Mouse (Mus musculus) forebrain, embryonic 12.5 days (tissue): ENCODE data around the gene Mapt. TPM values are rescaled to one million over a fixed set of nuclear protein-coding genes. Genes with fewer than 3 reads are reported as not detected.
A peak's percentile ranks its signal among the peaks of the same experiment; 100 is the strongest.
"Not testable (repeated sequence)": the region's sequence is repeated elsewhere in the genome, so short reads cannot be mapped to it uniquely, and the experiment has no call there.

Source experiments
- ATAC-seq: fragments of 200-750 bp; cut with Nextera tagmentation; 2 replicates; pipeline ENCODE4 v1.8.0; 2017; ENCODE audit warnings: moderate TSS enrichment; ENCODE audit not compliant: low FRiP score
- H3K27ac ChIP-seq: fragments of 300-500 bp; sonication (generic); 2 replicates; pipeline ENCODE4 v1.5.1; 2016; ENCODE audit warnings: mild to moderate bottlenecking
- H3K27me3 ChIP-seq: fragments of 300-500 bp; sonication (generic); 2 replicates; pipeline ENCODE4 v1.6.1; 2016; ENCODE audit warnings: mild to moderate bottlenecking
- H3K36me3 ChIP-seq: fragments of 300-500 bp; sonication (generic); replicated peaks from 2 replicates; pipeline ENCODE4 v1.6.1; 2016; ENCODE audit warnings: mild to moderate bottlenecking
- H3K4me1 ChIP-seq: fragments of 300-500 bp; sonication (generic); 2 replicates; pipeline ENCODE4 v1.6.1; 2016
- H3K4me2 ChIP-seq: fragments of 300-500 bp; sonication (generic); 2 replicates; pipeline ENCODE4 v1.6.1; 2016; ENCODE audit warnings: mild to moderate bottlenecking, moderate library complexity
- H3K4me3 ChIP-seq: fragments of 300-500 bp; sonication (generic); replicated peaks from 2 replicates; pipeline ENCODE4 v1.5.1; 2016; ENCODE audit warnings: mild to moderate bottlenecking
- H3K9ac ChIP-seq: fragments of 300-500 bp; sonication (generic); 2 replicates; pipeline ENCODE4 v1.6.1; 2016; ENCODE audit warnings: mild to moderate bottlenecking
- H3K9me3 ChIP-seq: fragments of 300-500 bp; sonication (generic); 2 replicates; pipeline ENCODE4 v1.6.1; 2016
- WGBS: fragments of 180-500 bp; shearing (Covaris S2); methylation state at CpG from one replicate; pipeline ENCODE4 v1.1.7; 2016; 5-methylcytosine and 5-hydroxymethylcytosine counted together
- polyA plus RNA-seq: library from polyadenylated mRNA; unstranded; fragments of >200 nt; fragmentation: Nextera tagmentation; extraction: Ambion mirVana; gene quantifications from 2 replicates; pipeline ENCODE4 v1.2.1, GENCODE M21; 2016

The Mapt gene
- polyA plus RNA-seq, 1 experiment from 2014 or later: 115 TPM

DNA sequence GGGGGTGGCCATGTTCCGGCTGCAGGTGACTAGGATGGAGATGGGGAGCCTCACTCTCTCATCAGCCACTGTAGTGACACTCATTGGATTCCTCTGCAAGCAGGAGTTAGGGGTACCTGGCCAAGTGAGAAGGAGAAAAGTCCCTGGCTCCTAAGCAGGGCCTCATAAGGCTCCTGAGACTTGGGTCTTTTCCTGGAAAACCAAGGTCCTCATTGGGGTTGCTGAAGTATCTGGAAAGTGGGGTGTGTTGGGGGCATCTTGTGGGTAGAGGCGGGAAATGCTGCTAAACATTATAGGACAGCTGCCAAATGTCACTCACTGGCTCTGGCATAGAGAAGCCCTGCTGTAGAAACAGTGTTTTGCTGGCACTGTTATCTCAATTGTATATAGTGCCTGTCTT is 4.7 kb downstream of the Mapt start:
- Histone ChIP-seq H3K27ac (no peak overlapping the region), H3K4me2 (no peak overlapping the region), H3K4me3 (no peak overlapping the region), H3K9ac (no peak overlapping the region), H3K36me3 (no peaks in the 10 kb centered on the region), H3K4me1 (peaks cover 39% of the 10 kb centered on the region), H3K27me3 (peaks cover 61% of the 10 kb centered on the region), H3K9me3 (no peaks in the 10 kb centered on the region)
- ATAC-seq: no peak
- WGBS: 68% methylated on average over 2 of the region's 2 CpGs

DNA sequence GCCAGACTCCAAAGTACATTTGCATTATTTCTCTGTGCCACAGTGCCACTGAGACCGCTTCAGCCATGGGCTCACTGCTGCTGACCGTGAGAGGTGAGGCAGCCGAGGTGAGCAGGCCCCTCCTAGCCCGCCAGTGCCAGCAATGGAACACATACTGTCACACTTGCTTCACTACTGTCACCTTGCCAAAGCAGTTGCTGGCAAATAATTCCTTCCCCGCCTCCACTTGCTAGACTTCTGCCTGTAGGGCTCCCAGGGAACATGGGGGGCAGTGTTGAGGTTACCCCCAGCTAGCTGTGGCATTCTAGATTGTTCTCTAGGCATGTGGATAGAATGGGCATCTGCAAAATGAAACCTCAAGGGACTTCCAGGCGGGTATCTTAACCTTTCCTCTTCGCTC is 6.0 kb downstream of the Mapt start:
- WGBS: 72% methylated on average over 7 of the region's 7 CpGs
- no peak overlapping the region for H3K27ac ChIP-seq
- ATAC-seq: no peak
- no peak overlapping the region for H3K4me3 ChIP-seq
- peaks cover 54% of the 10 kb centered on the region for H3K27me3 ChIP-seq
- H3K4me2 ChIP-seq: no peak overlapping the region
- H3K36me3 ChIP-seq: no peaks in the 10 kb centered on the region
- H3K4me1 ChIP-seq: peaks cover 35% of the 10 kb centered on the region
- H3K9ac ChIP-seq: no peak overlapping the region
- no peaks in the 10 kb centered on the region for H3K9me3 ChIP-seq

DNA sequence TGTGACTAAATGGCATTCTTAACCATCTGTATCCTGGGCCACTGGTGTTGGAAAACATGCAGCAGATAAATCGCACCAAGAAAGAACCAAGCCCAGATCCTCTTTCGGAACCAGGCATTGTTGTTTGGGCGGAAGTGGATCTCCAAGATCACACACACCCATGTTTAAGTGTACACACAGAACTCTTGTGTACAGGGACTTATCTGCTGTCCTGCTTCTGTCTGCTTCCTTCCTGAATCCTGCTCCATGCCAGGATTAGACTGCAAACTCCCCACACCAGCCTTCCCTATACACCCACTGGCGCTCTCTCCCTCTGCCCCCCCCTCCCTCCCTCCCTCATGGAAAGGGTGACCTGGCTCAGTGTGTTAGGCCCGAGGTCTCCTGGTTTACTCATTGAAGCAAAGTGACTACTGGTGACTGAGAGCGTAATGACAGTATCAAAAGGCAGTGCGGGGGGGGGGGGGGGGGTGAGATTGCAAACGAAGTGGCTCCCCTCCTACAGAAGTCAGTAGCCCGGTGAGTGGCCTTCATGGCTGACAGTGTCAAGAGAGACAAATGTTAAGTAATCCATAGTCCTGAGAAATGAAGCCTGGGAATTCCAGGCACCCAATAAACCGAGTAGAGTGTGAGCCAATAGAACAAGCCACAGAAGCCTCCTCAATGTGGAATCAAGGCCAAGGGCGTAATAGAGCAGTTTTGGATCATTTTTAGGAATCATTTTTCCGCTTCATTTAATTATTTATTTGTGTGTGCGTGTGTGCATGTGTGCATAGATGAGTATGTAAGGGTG is 7.0 kb downstream of the Mapt start:
- Histone ChIP-seq H3K27ac (no peak overlapping the region), H3K36me3 (no peaks in the 10 kb centered on the region), H3K27me3 (peaks cover 45% of the 10 kb centered on the region), H3K4me3 (no peak overlapping the region), H3K9me3 (no peaks in the 10 kb centered on the region), H3K9ac (no peak overlapping the region), H3K4me2 (no peak overlapping the region), H3K4me1 (peaks cover 27% of the 10 kb centered on the region)
- WGBS: 72% methylated on average over 12 of the region's 13 CpGs
- no peak for ATAC-seq

DNA sequence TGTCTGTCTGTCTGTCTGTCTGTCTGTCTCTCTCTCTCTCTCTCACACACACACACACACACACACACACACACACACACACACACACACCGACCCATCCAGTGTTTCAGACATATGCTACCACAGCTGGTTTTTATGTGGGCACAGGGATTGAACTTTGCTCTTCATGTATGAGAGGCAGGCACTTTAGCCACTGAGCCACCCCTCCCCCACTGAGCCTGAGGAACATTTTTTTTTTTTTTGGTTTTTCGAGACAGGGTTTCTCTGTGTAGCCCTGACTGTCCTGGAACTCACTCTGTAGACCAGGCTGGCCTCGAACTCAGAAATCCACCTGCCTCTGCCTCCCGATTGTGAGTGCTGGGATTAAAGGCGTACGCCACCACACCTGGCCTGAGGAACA is 14.3 kb downstream of the Mapt start:
- 78% methylated on average over 6 of the region's 6 CpGs for WGBS
- not testable (repeated sequence) for H3K36me3 ChIP-seq, H3K27me3 ChIP-seq

DNA sequence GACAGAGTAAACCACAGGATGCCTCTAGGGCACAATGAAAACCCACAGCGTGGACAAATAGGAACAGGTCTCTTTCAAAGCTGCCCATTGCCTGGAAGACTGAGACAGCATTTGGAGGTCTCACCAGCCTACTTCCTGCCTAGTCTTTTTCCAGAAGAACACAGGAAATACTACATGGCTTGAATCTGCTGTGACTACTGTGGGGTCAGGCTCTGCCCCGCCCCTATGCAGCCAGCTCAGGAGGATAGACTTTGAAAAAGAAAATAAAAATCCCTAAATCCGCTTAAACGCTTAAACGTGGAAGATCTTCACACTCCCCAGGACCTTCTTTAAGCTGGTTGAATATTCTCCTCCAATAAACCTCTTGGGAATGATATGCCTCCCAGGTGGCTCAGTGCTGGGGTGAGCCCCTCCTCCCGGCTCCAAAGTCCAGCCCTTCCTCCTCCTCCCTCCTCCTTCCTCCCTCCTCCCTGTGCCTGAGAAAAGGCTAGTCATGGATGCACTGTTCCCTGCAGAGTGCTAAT is 15.0 kb downstream of the Mapt start:
- WGBS: 25% methylated on average over 6 of the region's 6 CpGs

More for the DNA sequence above, 14.3 kb downstream of the Mapt start:
- not testable (repeated sequence) for H3K9ac ChIP-seq, H3K4me3 ChIP-seq, H3K9me3 ChIP-seq, ATAC-seq, H3K27ac ChIP-seq, H3K4me1 ChIP-seq, H3K4me2 ChIP-seq

DNA sequence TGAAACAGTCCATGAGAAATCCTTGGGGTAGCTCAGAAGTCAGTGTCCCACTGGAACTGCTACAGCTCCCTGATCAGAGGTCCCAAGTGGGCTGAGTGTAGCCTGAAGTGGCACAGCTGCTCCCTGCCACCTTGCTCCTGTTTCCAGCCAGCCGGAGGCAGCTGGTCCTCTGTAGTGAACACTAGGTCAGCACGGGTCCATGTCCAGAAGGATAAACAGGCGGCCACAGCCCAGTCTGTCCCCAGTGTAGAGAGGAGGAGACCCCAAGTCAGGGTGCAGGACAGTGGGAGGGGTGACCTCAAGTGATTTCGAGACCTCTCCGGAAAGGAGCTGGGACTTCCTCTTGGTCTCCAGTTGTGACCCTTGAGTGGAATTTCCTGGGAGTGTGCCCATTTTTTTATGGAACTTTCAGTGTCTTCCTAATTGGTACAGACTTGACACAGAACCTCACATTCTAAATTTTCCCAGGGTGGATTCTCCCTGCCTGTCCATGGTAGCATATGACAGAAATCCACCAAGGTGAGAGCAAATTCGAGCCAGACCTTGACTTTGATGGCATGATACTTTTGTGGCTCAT is 16.0 kb downstream of the Mapt start:
- H3K36me3 ChIP-seq: no peaks in the 10 kb centered on the region
- H3K27me3 ChIP-seq: 0 out of 2 replicates have a peak, but pooled peaks cover 4% of the 10 kb centered on the region
- H3K4me1 ChIP-seq: peaks cover 7% of the 10 kb centered on the region; the same call in 1 of the 2 replicates
- H3K4me3 ChIP-seq: no peak overlapping the region
- no peak overlapping the region for H3K9ac ChIP-seq
- no peak overlapping the region for H3K27ac ChIP-seq
- ATAC-seq: no peak
- no peaks in the 10 kb centered on the region for H3K9me3 ChIP-seq
- H3K4me2 ChIP-seq: no peak overlapping the region
- 83% methylated on average over 6 of the region's 6 CpGs for WGBS

More for the DNA sequence above, 15.0 kb downstream of the Mapt start:
- no peak overlapping the region for H3K9ac ChIP-seq
- no peaks in the 10 kb centered on the region for H3K9me3 ChIP-seq
- H3K36me3 ChIP-seq: no peaks in the 10 kb centered on the region
- no peak overlapping the region for H3K4me2 ChIP-seq
- no peak overlapping the region for H3K27ac ChIP-seq
- 0 out of 2 replicates have a peak, but pooled peaks cover 4% of the 10 kb centered on the region for H3K27me3 ChIP-seq
- H3K4me3 ChIP-seq: no peak overlapping the region
- peaks cover 7% of the 10 kb centered on the region; the same call in 1 of the 2 replicates for H3K4me1 ChIP-seq
- ATAC-seq: 0 out of 2 replicates have a peak, but pooled peaks have one; percentile 20

DNA sequence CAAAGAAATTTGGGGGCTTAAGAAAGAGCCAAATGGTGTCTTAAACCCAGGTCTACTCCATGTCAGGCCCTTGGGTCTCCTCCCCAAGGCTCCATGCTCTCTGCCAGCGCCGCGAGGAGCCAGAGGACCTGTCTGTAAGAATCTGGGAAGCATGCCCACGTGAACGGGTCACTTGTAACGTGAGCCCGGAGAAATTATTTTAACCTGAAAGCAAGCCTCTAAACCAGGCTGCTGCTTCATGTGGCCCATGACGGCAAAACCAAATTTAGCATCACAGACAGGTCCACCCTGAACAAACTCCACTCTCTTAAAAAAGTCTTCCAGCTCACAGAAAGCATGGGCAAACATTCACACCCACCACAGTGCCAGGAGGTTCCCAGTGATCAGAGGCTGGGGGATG is 18.2 kb downstream of the Mapt start:
- Histone ChIP-seq H3K36me3 (no peaks in the 10 kb centered on the region), H3K4me2 (no peak overlapping the region), H3K27ac (no peak overlapping the region), H3K4me3 (no peak overlapping the region), H3K9me3 (no peaks in the 10 kb centered on the region), H3K4me1 (peaks cover 7% of the 10 kb centered on the region; the same call in 1 of the 2 replicates), H3K9ac (no peak overlapping the region), H3K27me3 (peaks cover 4% of the 10 kb centered on the region; the same call in 1 of the 2 replicates)
- no peak for ATAC-seq
- 83% methylated on average over 8 of the region's 8 CpGs for WGBS

DNA sequence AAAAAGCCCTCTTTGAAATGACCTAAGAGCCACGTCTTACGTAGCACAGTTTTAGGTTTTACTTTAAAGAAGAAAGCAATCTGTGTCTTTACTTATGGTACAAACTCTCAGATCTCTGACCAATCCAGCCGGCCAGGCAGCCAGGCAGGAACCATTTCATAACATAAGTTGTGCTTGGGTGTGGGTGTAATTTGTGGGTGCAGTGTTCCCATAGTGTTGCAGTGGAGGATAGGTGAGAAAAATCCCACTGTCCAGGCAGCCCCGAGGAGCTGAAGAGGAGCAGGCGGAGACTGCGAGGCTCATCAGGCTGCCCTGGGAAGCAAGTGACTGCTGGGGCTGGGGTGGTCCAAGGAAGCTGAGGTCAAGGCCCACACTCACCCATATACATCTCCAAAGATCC is 19.9 kb downstream of the Mapt start:
- ATAC-seq: no peak
- H3K27me3 ChIP-seq: no peaks in the 10 kb centered on the region; the same call in 1 of the 2 replicates
- 86% methylated on average over 6 of the region's 6 CpGs for WGBS
- no peak overlapping the region for H3K4me3 ChIP-seq
- no peak overlapping the region for H3K4me2 ChIP-seq
- no peak overlapping the region for H3K27ac ChIP-seq
- H3K36me3 ChIP-seq: no peaks in the 10 kb centered on the region
- H3K9me3 ChIP-seq: no peaks in the 10 kb centered on the region
- peaks cover 5% of the 10 kb centered on the region; the same call in 1 of the 2 replicates for H3K4me1 ChIP-seq
- no peak overlapping the region for H3K9ac ChIP-seq

DNA sequence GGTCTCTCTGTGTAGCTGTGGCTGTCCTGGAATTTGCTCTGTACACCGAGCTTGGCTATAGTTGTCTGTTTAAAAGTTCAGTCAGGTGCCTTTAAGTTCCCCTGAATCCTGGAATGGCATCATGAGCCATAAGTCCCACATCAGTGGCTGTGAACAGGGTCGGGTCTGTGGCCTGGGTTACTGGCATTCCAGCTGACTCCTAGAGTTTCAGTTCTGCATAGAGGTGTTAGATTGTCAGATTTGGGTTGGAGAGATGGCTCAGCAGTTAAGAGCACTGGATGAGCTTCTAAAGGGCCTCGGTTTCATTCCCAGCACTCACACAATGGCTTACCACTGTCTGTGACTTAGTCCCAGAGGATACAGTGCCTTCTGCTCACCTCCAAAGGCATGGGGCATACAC is 20.9 kb downstream of the Mapt start:
- no peak for ATAC-seq
- Histone ChIP-seq H3K27ac (no peak overlapping the region), H3K9me3 (no peaks in the 10 kb centered on the region), H3K4me3 (no peak overlapping the region), H3K27me3 (no peaks in the 10 kb centered on the region; the same call in 1 of the 2 replicates), H3K4me1 (0 out of 2 replicates have a peak, but pooled peaks cover 2% of the 10 kb centered on the region), H3K36me3 (no peaks in the 10 kb centered on the region), H3K4me2 (no peak overlapping the region), H3K9ac (no peak overlapping the region)
- 78% methylated on average over 3 of the region's 3 CpGs for WGBS

DNA sequence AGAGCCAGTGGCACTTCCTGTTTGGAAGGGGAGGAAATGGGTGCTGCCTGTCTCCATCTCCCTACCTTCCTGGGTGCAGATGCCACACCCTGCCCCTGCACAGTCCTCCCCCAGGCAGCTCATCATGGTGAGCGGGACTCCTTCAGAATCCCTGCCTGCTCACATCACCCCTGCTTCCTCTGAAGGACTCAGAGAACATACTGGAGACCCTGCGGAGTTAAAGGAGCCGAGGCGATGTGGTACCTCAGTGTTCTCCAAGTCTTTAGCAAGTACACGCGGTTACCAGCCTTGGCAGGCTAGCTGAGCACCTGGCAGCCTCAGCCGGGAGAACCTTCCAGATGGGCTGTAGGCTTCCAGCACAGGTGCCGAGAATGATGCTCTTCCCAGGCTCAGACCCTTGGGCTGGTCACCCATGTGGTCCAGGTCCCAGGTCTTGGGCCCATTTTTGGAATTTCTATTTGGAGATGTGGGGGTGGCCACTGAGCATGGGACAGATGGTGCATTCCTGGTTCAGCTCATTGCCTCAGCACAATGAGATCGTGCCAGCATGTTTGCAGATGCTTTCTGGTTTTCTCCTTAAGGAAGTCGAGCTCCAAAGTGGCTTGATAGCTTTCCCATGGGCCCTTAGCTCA is 23.3 kb downstream of the Mapt start:
- Histone ChIP-seq H3K9me3 (no peaks in the 10 kb centered on the region), H3K36me3 (no peaks in the 10 kb centered on the region), H3K4me2 (no peak overlapping the region), H3K27me3 (no peaks in the 10 kb centered on the region; the same call in 1 of the 2 replicates), H3K4me1 (0 out of 2 replicates have a peak, but pooled peaks cover 2% of the 10 kb centered on the region), H3K27ac (no peak overlapping the region), H3K9ac (no peak overlapping the region), H3K4me3 (no peak overlapping the region)
- ATAC-seq: no peak
- WGBS: 83% methylated on average over 10 of the region's 10 CpGs

DNA sequence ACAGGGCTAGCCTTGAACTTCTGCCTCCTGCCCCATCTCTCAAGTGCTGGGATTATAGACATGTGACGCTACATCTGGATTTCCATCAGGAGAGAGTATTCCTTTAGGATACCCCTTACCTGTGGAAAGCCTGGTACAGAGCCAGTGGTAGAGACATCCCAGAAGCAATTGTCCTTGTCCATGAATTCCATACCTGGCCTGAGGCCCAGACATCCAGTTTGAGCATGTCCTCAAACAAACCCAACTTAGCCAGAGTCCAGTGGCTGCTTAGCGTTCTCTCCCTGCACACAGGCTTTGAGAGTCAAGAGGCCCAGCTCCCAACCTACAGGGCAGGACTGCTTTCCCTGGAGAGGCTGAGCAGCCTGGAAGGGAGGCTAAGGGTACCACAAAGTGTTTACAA is 25.0 kb downstream of the Mapt start:
- H3K4me1 ChIP-seq: 0 out of 2 replicates have a peak, but pooled peaks cover 2% of the 10 kb centered on the region
- H3K4me3 ChIP-seq: no peak overlapping the region
- no peak for ATAC-seq
- H3K27ac ChIP-seq: no peak overlapping the region
- no peak overlapping the region for H3K4me2 ChIP-seq
- no peaks in the 10 kb centered on the region for H3K9me3 ChIP-seq
- no peaks in the 10 kb centered on the region; the same call in 1 of the 2 replicates for H3K27me3 ChIP-seq
- 98% methylated on average over 2 of the region's 2 CpGs for WGBS
- no peaks in the 10 kb centered on the region for H3K36me3 ChIP-seq
- H3K9ac ChIP-seq: no peak overlapping the region

DNA sequence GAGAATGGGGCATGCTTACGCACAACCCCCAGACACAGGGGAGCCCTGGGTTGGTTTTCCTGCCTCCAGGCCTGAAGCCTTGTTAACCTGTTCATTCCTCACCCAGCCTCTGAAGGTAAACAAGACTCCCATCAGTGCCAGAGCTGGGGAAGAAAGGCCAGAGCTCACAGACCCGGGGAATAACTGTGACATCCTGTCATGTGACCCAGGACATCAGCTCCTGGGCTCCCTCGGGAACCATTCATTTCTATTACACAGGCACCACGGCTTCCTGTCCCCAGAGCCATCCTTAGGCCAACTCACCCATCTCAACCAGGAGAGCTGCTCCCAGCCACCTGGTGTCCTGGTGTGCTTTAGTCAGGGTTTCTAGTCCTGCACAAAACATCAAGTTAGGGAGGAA is 27.8 kb downstream of the Mapt start:
- Histone ChIP-seq H3K36me3 (no peaks in the 10 kb centered on the region), H3K27me3 (no peaks in the 10 kb centered on the region), H3K9ac (no peak overlapping the region), H3K4me2 (no peak overlapping the region), H3K4me1 (0 out of 2 replicates have a peak, but pooled peaks cover 2% of the 10 kb centered on the region), H3K4me3 (no peak overlapping the region), H3K9me3 (no peaks in the 10 kb centered on the region), H3K27ac (no peak overlapping the region)
- ATAC-seq: no peak
- WGBS: 66% methylated on average over 4 of the region's 4 CpGs
